Mouse (Mus musculus): ENCODE data around the gene Cenpp. TPM values are rescaled to one million over a fixed set of nuclear protein-coding genes. Genes with fewer than 3 reads are reported as not detected.
A peak's percentile ranks its signal among the peaks of the same experiment; 100 is the strongest.

The Cenpp gene
- polyA plus RNA-seq, 1 experiment from 2014 or later = 21.5 TPM

- H3K27ac ChIP-seq = no peak overlapping the region
- no peaks in the 10 kb centered on the region for H3K9me3 ChIP-seq (replicated peaks; ENCODE audit: low read length)
- ATAC-seq (replicated peaks; ENCODE audit: low FRiP score, low read depth) = no peak
- TF ChIP-seq CTCF (IDR thresholded peaks at IDR 0.05; ENCODE audit: low read depth) = no peak
- WGBS = 71% methylated on average over 4 of the region's 4 CpGs
- no peak for DNase-seq (ENCODE audit: low spot score)
- H3K4me3 ChIP-seq (replicated peaks; ENCODE audit: low read depth, low read length) = no peak overlapping the region
- no peaks in the 10 kb centered on the region for H3K27me3 ChIP-seq (ENCODE audit: insufficient read depth, low read length)
- no peak overlapping the region for H3K4me2 ChIP-seq (ENCODE audit: low read length)
- no peaks in the 10 kb centered on the region for H3K36me3 ChIP-seq (ENCODE audit: insufficient read depth, low read length)
- H3K9ac ChIP-seq (ENCODE audit: low read depth, low read length) = no peak overlapping the region
- no peaks in the 10 kb centered on the region for H3K4me1 ChIP-seq (replicated peaks; ENCODE audit: insufficient read depth, low read length)
Measured at GRCm38 (mm10) chr13:49471981-49472675, 180.5 kb downstream of the Cenpp start.

- Histone ChIP-seq H3K4me3 (replicated peaks; ENCODE audit: low read depth, low read length) (no peak overlapping the region), H3K9ac (ENCODE audit: low read depth, low read length) (no peak overlapping the region), H3K9me3 (replicated peaks; ENCODE audit: low read length) (no peaks in the 10 kb centered on the region), H3K4me2 (ENCODE audit: low read length) (no peak overlapping the region), H3K36me3 (ENCODE audit: insufficient read depth, low read length) (no peaks in the 10 kb centered on the region), H3K27me3 (ENCODE audit: insufficient read depth, low read length) (no peaks in the 10 kb centered on the region), H3K4me1 (replicated peaks; ENCODE audit: insufficient read depth, low read length) (no peaks in the 10 kb centered on the region), H3K27ac (no peak overlapping the region)
- DNase-seq (ENCODE audit: low spot score) (no peak), ATAC-seq (replicated peaks; ENCODE audit: low FRiP score, low read depth) (no peak)
- TF ChIP-seq CTCF (IDR thresholded peaks at IDR 0.05; ENCODE audit: low read depth) = no peak
- 75% methylated on average over 4 of the region's 4 CpGs for WGBS
Measured at GRCm38 (mm10) chr13:49470806-49471205, 181.8 kb downstream of the Cenpp start.

GRCm38 (mm10) chr13:49470319-49470718 is 182.3 kb downstream of the Cenpp start:
- Histone ChIP-seq H3K4me3 (replicated peaks; ENCODE audit: low read depth, low read length) (no peak overlapping the region), H3K9ac (ENCODE audit: low read depth, low read length) (no peak overlapping the region), H3K4me1 (replicated peaks; ENCODE audit: insufficient read depth, low read length) (no peaks in the 10 kb centered on the region), H3K27ac (no peak overlapping the region), H3K4me2 (ENCODE audit: low read length) (no peak overlapping the region), H3K27me3 (ENCODE audit: insufficient read depth, low read length) (no peaks in the 10 kb centered on the region), H3K36me3 (ENCODE audit: insufficient read depth, low read length) (no peaks in the 10 kb centered on the region), H3K9me3 (replicated peaks; ENCODE audit: low read length) (no peaks in the 10 kb centered on the region)
- TF ChIP-seq CTCF (IDR thresholded peaks at IDR 0.05; ENCODE audit: low read depth) = no peak
- DNase-seq (ENCODE audit: low spot score) = no peak
- no peak for ATAC-seq (replicated peaks; ENCODE audit: low FRiP score, low read depth)
- 92% methylated on average over 4 of the region's 4 CpGs for WGBS

- Histone ChIP-seq H3K9ac (ENCODE audit: low read depth, low read length) (no peak overlapping the region), H3K36me3 (ENCODE audit: insufficient read depth, low read length) (peaks cover 6% of the 10 kb centered on the region), H3K9me3 (replicated peaks; ENCODE audit: low read length) (no peaks in the 10 kb centered on the region), H3K27me3 (ENCODE audit: insufficient read depth, low read length) (no peaks in the 10 kb centered on the region), H3K4me3 (replicated peaks; ENCODE audit: low read depth, low read length) (no peak overlapping the region), H3K4me1 (replicated peaks; ENCODE audit: insufficient read depth, low read length) (no peaks in the 10 kb centered on the region), H3K4me2 (ENCODE audit: low read length) (no peak overlapping the region), H3K27ac (no peak overlapping the region)
- DNase-seq (ENCODE audit: low spot score) = no peak
- no peak for ATAC-seq (replicated peaks; ENCODE audit: low FRiP score, low read depth)
- WGBS = 95% methylated on average over 5 of the region's 5 CpGs
- peak; percentile 15; the same call in 1 of the 2 replicates for TF ChIP-seq CTCF (IDR thresholded peaks at IDR 0.05; ENCODE audit: low read depth)
Measured at GRCm38 (mm10) chr13:49469002-49469401, 183.6 kb downstream of the Cenpp start.

GRCm38 (mm10) chr13:49467585-49467984 is 185.0 kb downstream of the Cenpp start:
- DNase-seq (ENCODE audit: low spot score) (no peak), ATAC-seq (replicated peaks; ENCODE audit: low FRiP score, low read depth) (no peak)
- Histone ChIP-seq H3K9me3 (replicated peaks; ENCODE audit: low read length) (no peaks in the 10 kb centered on the region), H3K4me1 (replicated peaks; ENCODE audit: insufficient read depth, low read length) (no peaks in the 10 kb centered on the region), H3K9ac (ENCODE audit: low read depth, low read length) (no peak overlapping the region), H3K36me3 (ENCODE audit: insufficient read depth, low read length) (peaks cover 7% of the 10 kb centered on the region), H3K27me3 (ENCODE audit: insufficient read depth, low read length) (no peaks in the 10 kb centered on the region), H3K4me2 (ENCODE audit: low read length) (no peak overlapping the region), H3K4me3 (replicated peaks; ENCODE audit: low read depth, low read length) (no peak overlapping the region), H3K27ac (no peak overlapping the region)
- 47% methylated on average over 2 of the region's 2 CpGs for WGBS
- no peak for TF ChIP-seq CTCF (IDR thresholded peaks at IDR 0.05; ENCODE audit: low read depth)

- TF ChIP-seq CTCF (IDR thresholded peaks at IDR 0.05; ENCODE audit: low read depth) = no peak
- peaks cover 18% of the 10 kb centered on the region for H3K36me3 ChIP-seq (ENCODE audit: insufficient read depth, low read length)
- H3K4me1 ChIP-seq (replicated peaks; ENCODE audit: insufficient read depth, low read length) = no peaks in the 10 kb centered on the region
- peak overlapping the region; percentile 28; the same call in 1 of the 2 replicates for H3K27ac ChIP-seq
- no peaks in the 10 kb centered on the region for H3K27me3 ChIP-seq (ENCODE audit: insufficient read depth, low read length)
- H3K4me2 ChIP-seq (ENCODE audit: low read length) = no peak overlapping the region
- peak; percentile 56 for DNase-seq (ENCODE audit: low spot score)
- 65% methylated on average over 11 of the region's 11 CpGs for WGBS
- no peak overlapping the region for H3K9ac ChIP-seq (ENCODE audit: low read depth, low read length)
- no peaks in the 10 kb centered on the region for H3K9me3 ChIP-seq (replicated peaks; ENCODE audit: low read length)
- ATAC-seq (replicated peaks; ENCODE audit: low FRiP score, low read depth) = no peak
- H3K4me3 ChIP-seq (replicated peaks; ENCODE audit: low read depth, low read length) = no peak overlapping the region
Measured at GRCm38 (mm10) chr13:49466393-49467075, 186.1 kb downstream of the Cenpp start.
